Mouse (Mus musculus): ENCODE data around the gene Gm6526. TPM values are rescaled to one million over a fixed set of nuclear protein-coding genes. Genes with fewer than 3 reads are reported as not detected.
"Not testable (repeated sequence)": the region's sequence is repeated elsewhere in the genome, so short reads cannot be mapped to it uniquely, and the experiment has no call there.

Gene Gm6526
- polyA plus RNA-seq (2012; rRNA removed): not detected in 2 replicates

DNA sequence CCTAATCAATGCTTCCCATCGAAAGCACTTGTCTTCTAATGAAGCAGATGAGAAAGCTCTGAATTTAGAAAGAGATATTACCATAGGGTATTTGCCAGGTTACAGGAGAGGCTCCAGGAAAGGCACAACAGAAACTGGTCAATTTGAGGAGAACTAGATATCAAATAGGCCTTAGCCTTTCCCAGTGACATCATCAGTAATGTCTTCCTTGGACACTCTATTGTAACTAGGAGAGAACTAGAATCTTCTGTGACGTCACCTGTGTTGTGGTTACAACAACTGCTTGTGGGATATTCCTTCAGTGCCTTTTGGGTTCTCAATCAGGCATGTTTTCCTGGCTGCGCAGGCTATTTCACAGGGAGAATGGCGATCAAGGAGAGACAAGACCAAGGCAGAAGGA lies at the start of gene Gm6526:
Gm6526 (plus strand) TSS at position 301 of the 400 bp plus-strand sequence.
- DNase-seq (ENCODE audit: low read depth): not testable (repeated sequence)

DNA sequence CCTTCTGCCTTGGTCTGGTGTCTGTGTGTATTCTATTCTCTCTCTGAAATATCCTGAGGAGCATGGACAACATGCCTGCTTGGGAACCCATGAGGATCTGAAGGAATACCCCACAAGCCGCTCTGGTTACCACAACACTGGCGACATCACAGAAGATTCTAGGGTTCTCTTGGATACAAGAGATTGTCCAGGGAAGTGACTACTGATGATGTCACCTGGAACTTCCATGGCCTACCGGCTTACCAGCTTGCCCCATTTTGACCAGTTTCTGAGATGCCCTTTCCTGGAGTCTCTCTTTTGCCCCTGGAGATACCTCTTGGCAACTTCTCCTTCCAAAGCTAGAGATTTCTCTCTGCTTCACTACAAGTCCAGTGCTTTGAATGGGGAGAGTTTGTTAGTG lies 20.3 kb upstream of the Gm6526 start, which contains the start of gene Gm16506:
Gm16506 (minus strand) TSS at position 101 of the 400 bp plus-strand sequence.
- DNase-seq (ENCODE audit: low read depth): not testable (repeated sequence)

- DNase-seq (ENCODE audit: low read depth): not testable (repeated sequence)
Measured at GRCm38 (mm10) chr14:43784645-43785044, 37.0 kb downstream of the Gm6526 start, which contains the start of gene Gm8180. Gene Gm8180, minus strand, starts transcription at chr14:43784745.

DNA sequence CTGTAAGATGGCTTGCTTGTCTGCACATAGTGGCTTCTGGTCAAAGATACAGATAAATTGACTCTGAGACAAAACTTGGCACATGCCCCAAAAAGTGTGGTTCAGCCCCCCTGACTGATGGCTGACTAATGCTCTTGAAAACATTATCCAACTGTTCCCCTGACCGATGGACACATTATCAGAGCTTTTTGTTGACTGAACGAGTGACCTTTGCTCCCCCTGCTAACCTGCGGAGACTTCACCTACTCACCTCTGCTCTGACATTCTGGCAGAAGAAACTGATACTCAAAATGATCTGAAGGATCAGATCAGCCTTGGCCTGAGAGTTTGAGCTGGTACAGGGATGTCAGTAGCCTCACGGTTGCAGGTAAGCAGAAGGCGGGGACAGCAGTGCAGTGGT lies 46.1 kb downstream of the Gm6526 start:
- DNase-seq (ENCODE audit: low read depth): not testable (repeated sequence)

GRCm38 (mm10) chr14:43796069-43796904 lies 48.6 kb downstream of the Gm6526 start:
- no peak for DNase-seq (ENCODE audit: low read depth)

- DNase-seq (ENCODE audit: low read depth): not testable (repeated sequence)
Measured at GRCm38 (mm10) chr14:43796905-43797470, 49.3 kb downstream of the Gm6526 start.

DNA sequence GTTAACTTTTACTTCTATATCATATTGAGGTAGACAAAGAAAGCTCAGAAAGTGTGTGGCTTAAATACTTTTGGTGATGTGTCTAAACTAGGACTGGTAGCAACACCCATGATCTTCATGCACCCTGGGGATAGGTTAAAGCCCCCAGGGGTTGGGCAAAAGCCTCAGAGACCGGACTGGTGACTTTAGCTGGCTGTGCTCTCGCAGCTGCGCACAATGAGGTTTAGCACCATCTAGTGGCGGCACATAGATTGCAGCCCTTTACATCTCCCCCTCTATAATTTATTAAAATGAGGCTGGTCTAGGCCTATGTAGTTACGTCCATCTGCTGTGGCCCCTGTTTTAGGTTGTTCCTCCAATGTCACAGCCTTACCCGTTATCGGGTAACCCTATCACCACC lies 56.8 kb downstream of the Gm6526 start:
- DNase-seq (ENCODE audit: low read depth): not testable (repeated sequence)

Other genes starting within 250 kb of the Gm6526 start
- gene Gm5799, start 204.3 kb upstream of the Gm6526 start, polyA plus RNA-seq (2012; rRNA removed): 0.19 TPM in 1 of 2 replicates, not detected in the other
- not detected in 2 replicates for gene Gm17654, start 168.7 kb upstream of the Gm6526 start, polyA plus RNA-seq (2012; rRNA removed)
- gene Gm10375, start 139.9 kb upstream of the Gm6526 start, polyA plus RNA-seq (2012; rRNA removed): not detected in 2 replicates
- not detected in 2 replicates for gene Gm8165, start 70.7 kb upstream of the Gm6526 start, polyA plus RNA-seq (2012; rRNA removed)
- gene Gm7324, start 50.0 kb upstream of the Gm6526 start, polyA plus RNA-seq (2012; rRNA removed): not detected in 2 replicates
- gene Gm16506, start 20.4 kb upstream of the Gm6526 start, polyA plus RNA-seq (2012; rRNA removed): not detected in 2 replicates
- gene Gm8180, start 36.9 kb downstream of the Gm6526 start, polyA plus RNA-seq (2012; rRNA removed): not detected in 2 replicates
- 0.63 TPM in 1 of 2 replicates, not detected in the other for gene Ear1, start 127.7 kb downstream of the Gm6526 start, polyA plus RNA-seq (2012; rRNA removed)
- gene Ear10, start 175.7 kb downstream of the Gm6526 start, polyA plus RNA-seq (2012; rRNA removed): not detected in 2 replicates
- 1.9 and 3.1 TPM in 2 replicates for gene Gm8113, start 177.5 kb downstream of the Gm6526 start, polyA plus RNA-seq (2012; rRNA removed)
- gene Ang5, start 209.2 kb downstream of the Gm6526 start, polyA plus RNA-seq (2012; rRNA removed): not detected in 2 replicates